Mouse (Mus musculus): ENCODE data around the gene Hps1. TPM values are rescaled to one million over a fixed set of nuclear protein-coding genes. Genes with fewer than 3 reads are reported as not detected.

The Hps1 gene
- polyA plus RNA-seq, 1 experiment from 2014 or later = 8.3 TPM

DNA sequence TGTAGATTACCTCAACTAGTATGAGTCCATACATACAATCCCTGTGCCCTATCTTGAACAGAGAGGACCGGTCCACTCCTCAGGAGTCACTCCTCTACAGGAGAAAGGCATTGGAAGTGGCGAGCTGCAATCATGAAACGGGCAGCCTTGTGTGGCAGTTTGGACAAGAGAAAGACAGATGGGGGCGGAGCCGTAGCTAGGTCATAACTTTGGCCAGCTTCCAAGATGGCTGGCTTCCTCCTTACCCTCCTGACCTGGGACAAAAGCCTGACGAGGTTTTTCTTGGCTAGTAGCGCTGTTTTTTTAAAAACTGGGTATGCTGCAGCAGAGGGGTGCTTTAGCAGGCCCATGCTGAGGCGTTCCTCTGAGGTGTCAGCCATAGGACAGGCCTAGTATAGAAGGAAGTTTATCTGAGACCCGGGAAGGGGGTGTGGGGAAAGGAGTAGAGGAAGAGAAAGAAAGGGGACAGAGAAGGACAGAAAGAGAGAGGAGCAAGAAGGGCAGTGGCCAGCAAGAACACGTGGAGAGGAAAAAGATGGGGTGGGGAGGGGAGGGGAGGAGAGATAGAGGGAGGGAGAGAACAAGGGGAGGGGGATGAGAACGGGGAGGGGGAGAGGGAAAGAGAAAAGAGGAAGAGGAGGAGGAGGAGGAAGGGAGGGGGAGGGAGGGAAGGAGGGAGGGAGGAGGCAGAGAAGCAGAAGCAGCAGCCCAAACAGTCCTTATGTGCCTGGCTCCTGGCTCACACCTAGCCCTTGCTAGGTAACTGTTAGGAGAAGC is 26.4 kb downstream of the Hps1 start:
- Histone ChIP-seq H3K4me2 (peak overlapping the region; percentile 59), H3K36me3 (no peaks in the 10 kb centered on the region), H3K27ac (replicated peaks) (peak overlapping the region; percentile 76), H3K4me1 (peaks cover 24% of the 10 kb centered on the region), H3K4me3 (replicated peaks) (peak overlapping the region; percentile 36; the same call in 1 of the 2 replicates), H3K9me3 (replicated peaks) (no peaks in the 10 kb centered on the region), H3K27me3 (replicated peaks) (no peaks in the 10 kb centered on the region), H3K9ac (replicated peaks) (no peak overlapping the region)
- WGBS = 31% methylated on average over 11 of the region's 11 CpGs
- ATAC-seq (ENCODE audit: low FRiP score) = no peak

DNA sequence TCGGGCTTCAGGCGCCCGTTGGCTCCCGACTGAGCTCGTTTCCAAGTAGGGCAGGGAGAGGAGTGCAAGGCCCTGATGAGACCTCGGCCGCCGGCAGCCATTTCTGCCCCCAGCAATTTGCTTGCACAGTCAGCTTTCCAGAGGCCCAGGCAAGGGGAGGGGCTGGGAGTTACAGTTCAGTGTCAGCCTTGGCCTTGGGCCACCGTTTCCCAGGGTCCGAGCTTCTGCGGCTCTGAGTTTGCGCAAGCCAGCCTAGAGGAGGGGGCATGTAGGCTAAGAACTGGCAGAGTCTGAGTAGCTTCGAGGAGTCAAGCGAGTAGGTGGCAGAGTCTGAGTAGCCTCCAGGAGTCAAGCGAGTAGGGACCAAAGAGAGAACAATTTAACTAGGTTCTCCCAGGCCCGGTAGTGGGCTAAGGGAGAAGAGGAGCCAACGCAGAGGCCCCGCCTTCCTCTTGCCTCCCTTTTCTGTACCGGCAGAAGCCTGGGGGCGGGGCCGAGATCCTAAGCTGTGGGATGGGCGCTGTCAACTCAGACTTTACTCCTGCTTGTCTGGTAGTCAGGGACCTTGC is 27.3 kb downstream of the Hps1 start, which contains the start of gene Pyroxd2:
Gene Pyroxd2, minus strand, starts transcription at position 413 of the 569 bp plus-strand sequence.
- Histone ChIP-seq H3K27me3 (replicated peaks) (no peaks in the 10 kb centered on the region), H3K36me3 (no peaks in the 10 kb centered on the region), H3K4me2 (peak within 1 kb of the TSS; percentile 59), H3K4me1 (peaks cover 24% of the 10 kb centered on the region), H3K9me3 (replicated peaks) (no peaks in the 10 kb centered on the region), H3K27ac (replicated peaks) (peak within 1 kb of the TSS; percentile 76), H3K4me3 (replicated peaks) (peak within 1 kb of the TSS; percentile 36), H3K9ac (replicated peaks) (peak within 1 kb of the TSS; percentile 41)
- peak; percentile 82 for ATAC-seq (ENCODE audit: low FRiP score)
- WGBS = 4% methylated on average over 22 of the region's 22 CpGs

DNA sequence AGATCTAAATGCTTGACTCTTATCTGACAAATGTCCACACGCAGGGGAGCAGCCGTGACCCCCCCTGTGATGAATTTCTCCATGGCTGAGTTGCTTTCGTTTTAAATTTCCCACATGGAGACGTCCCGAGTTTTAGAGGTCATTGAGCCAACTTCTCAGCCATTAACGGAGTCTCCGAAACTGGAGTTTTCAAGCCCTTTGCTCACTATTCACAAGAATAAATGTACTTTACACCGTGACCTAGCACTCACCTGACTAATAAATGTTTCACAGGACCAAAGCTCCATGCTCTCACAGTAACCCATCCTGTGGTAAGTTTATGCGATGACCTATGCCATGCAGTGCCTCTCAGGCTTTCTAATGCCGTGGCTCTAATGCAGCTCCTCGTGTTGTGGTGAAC is 29.6 kb downstream of the Hps1 start:
- Histone ChIP-seq H3K9ac (replicated peaks) (no peak overlapping the region), H3K9me3 (replicated peaks) (no peaks in the 10 kb centered on the region), H3K4me3 (replicated peaks) (no peak overlapping the region), H3K4me1 (peaks cover 19% of the 10 kb centered on the region), H3K36me3 (no peaks in the 10 kb centered on the region), H3K4me2 (no peak overlapping the region), H3K27ac (replicated peaks) (no peak overlapping the region), H3K27me3 (replicated peaks) (no peaks in the 10 kb centered on the region)
- ATAC-seq (ENCODE audit: low FRiP score) = no peak
- whole genome bisulfite sequencing = 79% methylated on average over 11 of the region's 11 CpGs

DNA sequence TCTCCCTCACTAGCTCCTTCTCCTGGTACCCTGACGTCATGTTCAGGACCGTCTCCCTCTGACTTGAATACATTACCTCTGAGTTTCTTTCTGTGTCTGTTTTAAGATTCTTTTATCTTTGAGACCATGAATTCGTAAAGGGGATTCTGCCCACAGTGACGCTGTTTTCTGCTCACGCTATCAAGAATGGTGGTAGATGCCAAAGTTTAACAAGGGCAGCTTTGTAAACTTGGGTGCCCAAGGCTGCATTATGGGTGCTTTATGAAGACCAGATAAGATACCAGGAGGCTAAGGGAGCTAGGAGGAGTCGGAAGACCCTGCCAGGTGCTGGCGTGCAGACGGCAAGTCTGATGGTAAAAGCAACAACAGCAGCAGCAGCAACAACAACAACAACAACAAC is 33.1 kb downstream of the Hps1 start:
- 90% methylated on average over 8 of the region's 8 CpGs for WGBS

DNA sequence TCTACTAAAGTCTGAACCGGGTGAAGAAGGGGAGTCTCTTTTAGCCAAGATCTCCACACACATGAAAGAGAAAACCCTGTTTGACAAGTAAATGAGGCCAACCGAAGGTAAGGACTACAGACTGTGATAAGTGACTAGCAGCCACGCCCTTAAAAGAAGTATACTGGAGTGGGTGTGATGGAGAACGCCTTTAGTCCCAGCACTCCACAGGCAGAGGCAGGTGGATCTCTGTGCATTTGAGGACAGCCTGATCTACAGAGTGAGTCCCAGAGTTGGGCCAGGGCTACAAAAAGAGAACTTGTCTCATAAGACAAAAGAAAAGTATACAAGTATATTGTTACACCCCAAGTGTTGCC is 33.9 kb downstream of the Hps1 start:
- WGBS = 84% methylated on average over 4 of the region's 4 CpGs
- H3K9me3 ChIP-seq (replicated peaks) = no peaks in the 10 kb centered on the region
- H3K4me1 ChIP-seq = peaks cover 6% of the 10 kb centered on the region; the same call in 1 of the 2 replicates
- no peak overlapping the region for H3K4me2 ChIP-seq
- H3K36me3 ChIP-seq = no peaks in the 10 kb centered on the region
- H3K27ac ChIP-seq (replicated peaks) = no peak overlapping the region
- no peaks in the 10 kb centered on the region for H3K27me3 ChIP-seq (replicated peaks)
- no peak for ATAC-seq (ENCODE audit: low FRiP score)
- H3K4me3 ChIP-seq (replicated peaks) = no peak overlapping the region
- no peak overlapping the region for H3K9ac ChIP-seq (replicated peaks)

More for the DNA sequence above, 33.1 kb downstream of the Hps1 start:
- Histone ChIP-seq H3K27ac (replicated peaks) (no peak overlapping the region), H3K36me3 (no peaks in the 10 kb centered on the region), H3K9ac (replicated peaks) (no peak overlapping the region), H3K9me3 (replicated peaks) (no peaks in the 10 kb centered on the region), H3K4me1 (peaks cover 8% of the 10 kb centered on the region), H3K27me3 (replicated peaks) (no peaks in the 10 kb centered on the region), H3K4me2 (no peak overlapping the region), H3K4me3 (replicated peaks) (no peak overlapping the region)
- ATAC-seq (ENCODE audit: low FRiP score) = no peak

DNA sequence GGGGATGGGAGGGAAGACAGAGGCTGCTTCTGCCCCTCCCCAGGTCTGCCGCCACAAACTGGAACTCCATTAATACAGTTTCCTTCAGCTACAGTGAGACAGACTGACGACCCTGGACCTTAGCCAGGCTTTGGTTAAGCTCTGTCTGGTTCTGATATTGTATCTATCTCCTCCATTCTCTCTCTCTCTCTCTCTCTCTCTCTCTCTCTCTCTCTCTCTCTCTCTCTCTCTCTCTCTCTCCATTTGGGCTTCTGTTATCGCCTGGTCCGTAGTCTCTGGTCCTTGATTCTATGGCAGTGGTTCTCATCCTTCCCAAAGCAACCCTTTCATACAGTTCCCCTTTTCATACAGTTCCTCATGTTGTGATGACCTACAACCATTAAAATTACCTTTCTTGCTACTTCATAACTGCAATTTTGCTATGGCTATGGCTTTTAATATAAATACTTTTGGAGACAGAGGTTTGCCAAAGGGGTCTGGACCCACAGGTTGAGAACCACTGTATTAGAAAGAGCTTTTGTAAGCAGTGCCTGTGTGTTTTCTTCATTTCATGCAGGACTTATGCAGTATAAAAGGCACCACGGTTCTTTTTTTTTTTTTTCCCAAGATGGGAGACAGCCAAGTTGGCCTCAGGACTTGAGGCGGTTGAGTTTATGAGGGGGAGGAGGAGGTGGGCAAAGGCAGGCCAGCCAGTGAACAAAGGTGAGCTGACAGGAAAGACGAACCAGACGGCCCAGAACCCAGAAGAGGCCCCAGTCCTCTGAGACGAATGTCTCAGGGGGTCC is 34.5 kb downstream of the Hps1 start:
- Histone ChIP-seq H3K4me3 (replicated peaks) (no peak overlapping the region), H3K36me3 (no peaks in the 10 kb centered on the region), H3K9me3 (replicated peaks) (no peaks in the 10 kb centered on the region), H3K27ac (replicated peaks) (no peak overlapping the region), H3K27me3 (replicated peaks) (no peaks in the 10 kb centered on the region), H3K9ac (replicated peaks) (no peak overlapping the region), H3K4me1 (peaks cover 6% of the 10 kb centered on the region; the same call in 1 of the 2 replicates), H3K4me2 (no peak overlapping the region)
- ATAC-seq (ENCODE audit: low FRiP score) = no peak
- WGBS = 59% methylated on average over 9 of the region's 9 CpGs

DNA sequence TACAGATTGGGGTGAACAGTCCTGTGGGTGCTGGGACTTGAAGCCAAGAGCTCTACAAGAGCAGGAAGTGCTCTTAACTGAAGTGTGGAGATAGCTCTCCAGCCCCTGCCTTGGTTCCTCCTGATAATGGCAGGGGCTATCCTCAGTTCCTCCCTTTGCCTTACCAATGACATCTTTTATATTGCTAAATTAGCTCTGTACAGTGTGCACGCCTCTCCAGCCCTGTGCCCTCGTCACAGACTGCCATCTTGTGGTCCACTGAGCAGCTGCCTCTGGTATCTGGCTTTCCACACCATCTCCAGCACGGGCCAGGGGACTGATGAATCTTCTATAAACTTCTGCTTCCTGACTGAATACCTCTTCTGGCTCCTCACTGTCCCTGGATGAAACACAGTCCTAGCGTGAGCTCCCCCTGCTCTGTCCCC is 35.6 kb downstream of the Hps1 start:
- Histone ChIP-seq H3K27me3 (replicated peaks) (no peaks in the 10 kb centered on the region), H3K27ac (replicated peaks) (no peak overlapping the region), H3K4me1 (peaks cover 6% of the 10 kb centered on the region; the same call in 1 of the 2 replicates), H3K4me3 (replicated peaks) (no peak overlapping the region), H3K4me2 (no peak overlapping the region), H3K9ac (replicated peaks) (no peak overlapping the region), H3K9me3 (replicated peaks) (no peaks in the 10 kb centered on the region), H3K36me3 (no peaks in the 10 kb centered on the region)
- ATAC-seq (ENCODE audit: low FRiP score) = peak; percentile 74
- 25% methylated on average over 4 of the region's 4 CpGs for WGBS

DNA sequence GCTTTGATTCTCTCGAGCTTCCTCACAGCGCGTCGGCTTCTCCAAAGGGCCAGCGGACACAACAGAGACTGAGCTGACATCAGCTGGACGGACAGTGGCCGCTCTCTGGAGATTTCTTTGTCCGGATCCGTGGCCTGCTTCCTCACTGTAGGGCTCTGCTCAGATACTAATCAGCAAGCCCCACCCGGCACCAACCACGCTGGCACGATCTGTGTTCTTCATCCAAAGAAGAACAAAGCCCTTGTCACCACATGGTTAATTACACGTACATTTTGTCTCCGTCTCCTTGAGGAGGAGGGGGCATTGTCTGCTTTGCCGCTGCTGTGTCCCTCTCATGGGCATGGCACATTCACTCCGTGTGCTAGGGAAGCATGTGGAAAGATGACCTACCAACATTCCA is 36.5 kb downstream of the Hps1 start:
- H3K4me2 ChIP-seq = peak overlapping the region; percentile 9; the same call in 1 of the 2 replicates
- H3K4me3 ChIP-seq (replicated peaks) = no peak overlapping the region
- H3K9ac ChIP-seq (replicated peaks) = no peak overlapping the region
- H3K27ac ChIP-seq (replicated peaks) = no peak overlapping the region
- peaks cover 6% of the 10 kb centered on the region; the same call in 1 of the 2 replicates for H3K4me1 ChIP-seq
- 38% methylated on average over 16 of the region's 16 CpGs for WGBS
- H3K27me3 ChIP-seq (replicated peaks) = no peaks in the 10 kb centered on the region
- H3K36me3 ChIP-seq = no peaks in the 10 kb centered on the region
- H3K9me3 ChIP-seq (replicated peaks) = no peaks in the 10 kb centered on the region
- ATAC-seq (ENCODE audit: low FRiP score) = no peak

DNA sequence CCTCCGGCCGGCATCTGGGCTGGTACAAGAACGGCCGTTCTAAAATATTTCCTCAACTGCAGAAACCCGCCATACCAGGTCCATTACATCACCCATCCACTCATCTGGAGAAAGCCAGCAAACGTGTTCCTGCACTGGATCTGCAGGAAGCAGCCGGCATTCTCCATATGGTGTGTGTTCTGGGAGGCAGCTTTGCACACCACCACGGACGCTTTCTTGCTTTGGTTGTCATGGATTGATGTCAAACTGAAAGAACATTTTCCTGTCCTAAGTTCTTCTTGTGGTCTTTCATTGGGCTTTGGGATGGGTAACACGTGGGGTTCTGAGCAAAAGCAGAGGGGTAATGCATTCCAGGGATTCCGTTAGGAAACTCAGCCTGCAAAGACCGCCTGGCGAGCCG is 37.9 kb downstream of the Hps1 start:
- Histone ChIP-seq H3K4me2 (no peak overlapping the region), H3K27ac (replicated peaks) (no peak overlapping the region), H3K36me3 (no peaks in the 10 kb centered on the region), H3K9me3 (replicated peaks) (no peaks in the 10 kb centered on the region), H3K4me3 (replicated peaks) (no peak overlapping the region), H3K9ac (replicated peaks) (no peak overlapping the region), H3K4me1 (peaks cover 6% of the 10 kb centered on the region; the same call in 1 of the 2 replicates), H3K27me3 (replicated peaks) (no peaks in the 10 kb centered on the region)
- 84% methylated on average over 14 of the region's 14 CpGs for WGBS
- ATAC-seq (ENCODE audit: low FRiP score) = no peak

DNA sequence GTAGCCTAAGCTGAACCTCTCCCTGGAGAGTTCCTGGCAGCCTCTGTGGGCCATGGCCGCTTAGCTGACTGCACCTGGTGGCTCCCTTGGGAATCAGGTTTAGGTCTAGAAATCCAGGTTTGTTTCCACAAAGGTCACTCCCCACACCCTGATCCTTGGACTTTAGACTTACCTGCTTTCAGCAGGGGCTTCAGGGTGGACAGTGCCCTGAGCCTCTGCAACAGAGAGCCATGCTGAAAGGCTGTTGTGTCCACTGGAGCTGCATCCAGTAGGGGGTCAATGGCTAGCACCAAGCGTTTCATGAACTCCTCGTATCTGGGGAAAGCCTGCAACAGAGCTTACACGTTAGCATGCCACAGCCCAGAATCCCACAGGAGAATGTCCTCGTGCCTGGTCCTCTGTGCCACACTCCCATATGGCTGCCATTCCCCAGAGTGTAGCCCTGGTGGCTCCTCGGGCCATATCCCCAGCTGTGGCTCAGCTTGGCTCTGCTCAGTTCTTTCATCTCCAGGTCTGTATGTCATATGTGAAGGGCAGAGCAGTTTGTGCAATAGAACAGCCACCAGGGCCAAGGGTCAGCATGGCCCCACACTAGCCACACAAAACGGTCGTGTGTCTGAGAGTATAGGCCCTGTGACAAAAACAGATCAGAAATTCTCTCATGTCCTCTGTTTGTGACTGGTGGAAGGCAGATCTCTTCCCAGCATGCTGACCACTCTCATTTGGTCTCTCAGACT is 39.4 kb downstream of the Hps1 start:
- no peaks in the 10 kb centered on the region for H3K9me3 ChIP-seq (replicated peaks)
- 71% methylated on average over 8 of the region's 8 CpGs for WGBS
- no peak overlapping the region for H3K9ac ChIP-seq (replicated peaks)
- H3K4me1 ChIP-seq = peaks cover 6% of the 10 kb centered on the region; the same call in 1 of the 2 replicates
- H3K4me3 ChIP-seq (replicated peaks) = no peak overlapping the region
- H3K27me3 ChIP-seq (replicated peaks) = no peaks in the 10 kb centered on the region
- no peak for ATAC-seq (ENCODE audit: low FRiP score)
- H3K27ac ChIP-seq (replicated peaks) = no peak overlapping the region
- no peak overlapping the region for H3K4me2 ChIP-seq
- H3K36me3 ChIP-seq = no peaks in the 10 kb centered on the region

DNA sequence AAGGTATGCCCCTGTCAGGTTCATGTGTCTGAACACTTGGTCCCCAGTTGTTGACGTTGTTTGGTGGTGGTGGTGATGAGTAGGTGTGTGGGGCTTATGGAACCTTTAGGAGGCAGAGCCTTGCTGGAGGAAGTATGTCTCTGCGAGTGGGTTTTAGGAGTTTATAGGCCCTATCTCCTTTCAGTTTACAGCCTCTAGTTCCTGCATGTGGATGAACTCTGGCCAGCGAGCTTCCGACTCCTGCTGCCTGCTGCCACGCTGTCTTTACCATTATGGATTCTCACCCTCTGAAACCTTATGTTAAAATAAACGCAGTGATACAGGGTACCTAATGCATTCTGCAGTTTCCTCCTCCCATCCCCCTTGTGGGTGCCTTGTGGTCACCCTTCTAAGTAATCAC is 40.0 kb downstream of the Hps1 start:
- no peak overlapping the region for H3K27ac ChIP-seq (replicated peaks)
- ATAC-seq (ENCODE audit: low FRiP score) = no peak
- H3K4me1 ChIP-seq = peaks cover 6% of the 10 kb centered on the region; the same call in 1 of the 2 replicates
- H3K9me3 ChIP-seq (replicated peaks) = no peaks in the 10 kb centered on the region
- H3K36me3 ChIP-seq = no peaks in the 10 kb centered on the region
- no peaks in the 10 kb centered on the region for H3K27me3 ChIP-seq (replicated peaks)
- H3K4me3 ChIP-seq (replicated peaks) = no peak overlapping the region
- H3K9ac ChIP-seq (replicated peaks) = no peak overlapping the region
- 63% methylated on average over 6 of the region's 6 CpGs for WGBS
- no peak overlapping the region for H3K4me2 ChIP-seq

Measured in neural tube, embryonic 15.5 days (tissue).